Mouse (Mus musculus) liver, adult 2 months (tissue): ENCODE results near the gene Gan.

ENCODE experiments used
- CTCF ChIP-seq: fragments of 200-500 bp; IDR thresholded peaks from 2 replicates; pipeline ENCODE4 v1.5.1; 2011; ENCODE audit warnings: low read depth, low read length, control low read depth
- POLR2A ChIP-seq: fragments of 200-500 bp; IDR thresholded peaks from 2 replicates; pipeline ENCODE4 v1.6.1; 2011; ENCODE audit warnings: low read length, control low read depth; ENCODE audit not compliant: insufficient read depth; ENCODE audit errors: extremely low read depth

DNA sequence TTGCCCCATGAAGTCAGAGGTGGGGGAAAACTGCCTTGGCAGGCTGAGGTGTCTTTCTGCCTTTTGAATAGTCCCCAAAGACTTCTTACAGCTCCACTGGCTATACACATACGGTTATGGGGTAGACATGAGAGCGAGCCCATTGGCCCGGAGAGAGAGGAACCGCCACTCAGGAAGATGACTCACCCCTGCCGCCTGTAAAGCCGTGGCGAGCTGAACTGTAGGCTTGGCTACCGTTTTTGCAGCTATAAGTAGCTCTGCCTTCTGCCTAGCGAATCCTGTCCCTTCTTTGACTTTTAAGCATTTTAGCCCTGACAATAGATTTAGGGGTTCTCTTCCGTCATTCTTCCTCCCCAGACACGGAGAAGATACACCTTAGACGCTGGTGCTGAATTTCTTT, 51.2 kb downstream of the Gan start:
- TF ChIP-seq CTCF: no peak
- TF ChIP-seq POLR2A: no peak
